Mouse (Mus musculus): ENCODE results near the gene Mroh8.
"Not testable (repeated sequence)": the region's sequence is repeated elsewhere in the genome, so short reads cannot be mapped to it uniquely, and the experiment has no call there.

The Mroh8 gene

GRCm38 (mm10) chr2:157287542-157287941 is 8.2 kb upstream of the Mroh8 start:
- DNase-seq = peak; percentile 34 to 35

GRCm38 (mm10) chr2:157283321-157283720 is 4.0 kb upstream of the Mroh8 start:
- no peak for DNase-seq

- peak; percentile 96 to 97 for DNase-seq
Observed at GRCm38 (mm10) chr2:157278717-157279415, 483 bp downstream of the Mroh8 start, which contains the start of gene Rpn2. Rpn2 (plus strand) TSS chr2:157279017.

- DNase-seq = no peak
Observed at GRCm38 (mm10) chr2:157263832-157264231, 15.5 kb downstream of the Mroh8 start.

- no peak for DNase-seq
Observed at GRCm38 (mm10) chr2:157263101-157263500, 16.2 kb downstream of the Mroh8 start.

- DNase-seq = no peak
Observed at GRCm38 (mm10) chr2:157262506-157262905, 16.8 kb downstream of the Mroh8 start.

GRCm38 (mm10) chr2:157261930-157262329 is 17.4 kb downstream of the Mroh8 start:
- DNase-seq = no peak

GRCm38 (mm10) chr2:157259720-157260119 is 19.6 kb downstream of the Mroh8 start:
- DNase-seq = peak; percentile 62 to 66

- DNase-seq = no peak
Observed at GRCm38 (mm10) chr2:157248111-157248510, 31.2 kb downstream of the Mroh8 start.

- no peak for DNase-seq
Observed at GRCm38 (mm10) chr2:157245603-157246002, 33.7 kb downstream of the Mroh8 start.

- DNase-seq = no peak
Observed at GRCm38 (mm10) chr2:157245001-157245400, 34.3 kb downstream of the Mroh8 start.

GRCm38 (mm10) chr2:157235946-157236345 is 43.4 kb downstream of the Mroh8 start:
- no peak for DNase-seq

- DNase-seq = not testable (repeated sequence)
Observed at GRCm38 (mm10) chr2:157221916-157222315, 57.4 kb downstream of the Mroh8 start.

- DNase-seq = no peak
Observed at GRCm38 (mm10) chr2:157220108-157220507, 59.2 kb downstream of the Mroh8 start.

- DNase-seq = no peak
Observed at GRCm38 (mm10) chr2:157211731-157212130, 67.6 kb downstream of the Mroh8 start.

GRCm38 (mm10) chr2:157204366-157205218 is 74.8 kb downstream of the Mroh8 start, which contains the start of gene Rbl1:
Rbl1 (minus strand) TSS chr2:157204534.
- peak; percentile 93 to 94 for DNase-seq

GRCm38 (mm10) chr2:157203459-157204365 is 75.6 kb downstream of the Mroh8 start:
- peak in 1 of 2 experiments; percentile 59 for DNase-seq

GRCm38 (mm10) chr2:157203026-157203425 is 76.3 kb downstream of the Mroh8 start:
- DNase-seq = no peak

GRCm38 (mm10) chr2:157202361-157202760 is 77.0 kb downstream of the Mroh8 start:
- DNase-seq = peak; percentile 23 to 32

- peak; percentile 39 to 51 for DNase-seq
Observed at GRCm38 (mm10) chr2:157201081-157201830, 78.1 kb downstream of the Mroh8 start.

GRCm38 (mm10) chr2:157198405-157198804 is 80.9 kb downstream of the Mroh8 start:
- not testable (repeated sequence) for DNase-seq

GRCm38 (mm10) chr2:157190651-157191050 is 88.7 kb downstream of the Mroh8 start:
- no peak for DNase-seq

Data from thymus, postnatal 36 days (tissue).